Mouse (Mus musculus): ENCODE data around the gene Ttc39b.
A peak's percentile ranks its signal among the peaks of the same experiment; 100 is the strongest.

Ttc39b gene

GRCm38 (mm10) chr4:83323910-83324684, at the start of gene Ttc39b:
TSS of gene Ttc39b (minus strand) at chr4:83324255.
- DNase-seq (ENCODE audit: low spot score): peak; percentile 96

- no peak for DNase-seq (ENCODE audit: low spot score)
These were observed 49.3 kb upstream of the Ttc39b start for GRCm38 (mm10) chr4:83373381-83373780.

GRCm38 (mm10) chr4:83357738-83358137, 33.7 kb upstream of the Ttc39b start:
- no peak for DNase-seq (ENCODE audit: low spot score)

GRCm38 (mm10) chr4:83354786-83355185, 30.7 kb upstream of the Ttc39b start:
- no peak for DNase-seq (ENCODE audit: low spot score)

- no peak for DNase-seq (ENCODE audit: low spot score)
These were observed 29.9 kb upstream of the Ttc39b start for GRCm38 (mm10) chr4:83353949-83354348.

- no peak for DNase-seq (ENCODE audit: low spot score)
These were observed 29.2 kb upstream of the Ttc39b start for GRCm38 (mm10) chr4:83353276-83353675.

- peak; percentile 21 for DNase-seq (ENCODE audit: low spot score)
These were observed 26.7 kb upstream of the Ttc39b start for GRCm38 (mm10) chr4:83350719-83351118.

- no peak for DNase-seq (ENCODE audit: low spot score)
These were observed 24.9 kb upstream of the Ttc39b start for GRCm38 (mm10) chr4:83348970-83349369.

- DNase-seq (ENCODE audit: low spot score): no peak
These were observed 19.8 kb upstream of the Ttc39b start for GRCm38 (mm10) chr4:83343895-83344294.

- DNase-seq (ENCODE audit: low spot score): no peak
These were observed 19.2 kb upstream of the Ttc39b start for GRCm38 (mm10) chr4:83343146-83343823.

GRCm38 (mm10) chr4:83342268-83342970, 18.4 kb upstream of the Ttc39b start:
- DNase-seq (ENCODE audit: low spot score): no peak

GRCm38 (mm10) chr4:83339393-83339792, 15.3 kb upstream of the Ttc39b start:
- no peak for DNase-seq (ENCODE audit: low spot score)

GRCm38 (mm10) chr4:83337717-83338116, 13.7 kb upstream of the Ttc39b start:
- DNase-seq (ENCODE audit: low spot score): no peak

GRCm38 (mm10) chr4:83330369-83330768, 6.3 kb upstream of the Ttc39b start:
- DNase-seq (ENCODE audit: low spot score): no peak

- DNase-seq (ENCODE audit: low spot score): no peak
These were observed 5.6 kb upstream of the Ttc39b start for GRCm38 (mm10) chr4:83329615-83330014.

- peak; percentile 40 for DNase-seq (ENCODE audit: low spot score)
These were observed 4.2 kb upstream of the Ttc39b start for GRCm38 (mm10) chr4:83328026-83328945.

GRCm38 (mm10) chr4:83327526-83327925, 3.5 kb upstream of the Ttc39b start:
- peak; percentile 24 for DNase-seq (ENCODE audit: low spot score)

- peak; percentile 27 for DNase-seq (ENCODE audit: low spot score)
These were observed 1.3 kb upstream of the Ttc39b start for GRCm38 (mm10) chr4:83325366-83325765.

- DNase-seq (ENCODE audit: low spot score): peak; percentile 75
These were observed 703 bp downstream of the Ttc39b start for GRCm38 (mm10) chr4:83323201-83323903.

- no peak for DNase-seq (ENCODE audit: low spot score)
These were observed 4.3 kb downstream of the Ttc39b start for GRCm38 (mm10) chr4:83319736-83320135.

- DNase-seq (ENCODE audit: low spot score): no peak
These were observed 5.3 kb downstream of the Ttc39b start for GRCm38 (mm10) chr4:83318758-83319157.

Measured in MN1 (cell line).